Mouse (Mus musculus) CH12.LX (cell line): ENCODE results near the gene Prickle2. TPM values are rescaled to one million over a fixed set of nuclear protein-coding genes. Genes with fewer than 3 reads are reported as not detected.

Experiments used
- DNase-seq: peaks from one replicate; pipeline ENCODE4 v3.0.0-alpha.2; 2013; ENCODE audit errors: extremely low read depth
- H3K27ac ChIP-seq: 2 replicates; pipeline ENCODE4 v1.5.1; 2012; ENCODE audit warnings: low read depth, mild to moderate bottlenecking, control low read depth, moderate library complexity; ENCODE audit not compliant: insufficient read depth
- H3K27me3 ChIP-seq: replicated peaks from 2 replicates; pipeline ENCODE3; 2012; ENCODE audit warnings: inconsistent platforms
- H3K36me3 ChIP-seq, 2 experiments: replicated peaks in 1 of 2; 2 replicates each; pipeline versions ENCODE3 to v1.6.1; 2012; ENCODE audit warnings: inconsistent platforms in 1 of 2, low read length in 1 of 2, mild to moderate bottlenecking in 1 of 2, mixed read lengths in 1 of 2, moderate library complexity in 1 of 2; ENCODE audit not compliant: control insufficient read depth in 1 of 2, insufficient read depth in 1 of 2
- H3K4me1 ChIP-seq, 2 experiments: 2 replicates each; pipeline ENCODE4 v1.6.1; 2012; ENCODE audit warnings: inconsistent platforms in 1 of 2, moderate library complexity in 1 of 2; ENCODE audit not compliant: insufficient read depth in 2 of 2, control insufficient read depth in 1 of 2
- H3K4me2 ChIP-seq: 2 replicates; pipeline ENCODE4 v1.6.1; 2012; ENCODE audit warnings: low read depth, mild to moderate bottlenecking, control low read depth; ENCODE audit not compliant: poor library complexity, insufficient read depth, severe bottlenecking
- H3K4me3 ChIP-seq, 3 experiments: fragments of 150-350 bp in 1 of 3; sonication (generic) in 1 of 3; replicated peaks in 1 of 3; 2 replicates each; pipeline versions ENCODE3 to v1.5.1; 2011 to 2012; ENCODE audit warnings: low read depth in 2 of 3, low read length in 2 of 3, mild to moderate bottlenecking in 2 of 3, moderate library complexity in 2 of 3, control low read depth in 1 of 3, improper control_type of control experiment in 1 of 3, inconsistent platforms in 1 of 3, mixed read lengths in 1 of 3; ENCODE audit not compliant: poor library complexity in 1 of 3
- H3K79me2 ChIP-seq: replicated peaks from 2 replicates; pipeline ENCODE4 v1.6.1; 2012; ENCODE audit warnings: mild to moderate bottlenecking, moderate library complexity; ENCODE audit not compliant: control insufficient read depth, poor library complexity, insufficient read depth, severe bottlenecking; ENCODE audit errors: extremely low read depth
- H3K9ac ChIP-seq: 2 replicates; pipeline ENCODE4 v1.6.1; 2012; ENCODE audit warnings: low read depth, mild to moderate bottlenecking, control low read depth, moderate library complexity; ENCODE audit not compliant: insufficient read depth
- H3K9me3 ChIP-seq: replicated peaks from 2 replicates; pipeline ENCODE3; 2012; ENCODE audit warnings: low read length, inconsistent platforms, mixed read lengths
- CTCF ChIP-seq, 2 experiments: IDR thresholded peaks in 1 of 2; conservative IDR thresholded peaks in 1 of 2; 2 replicates each; pipeline ENCODE4 v1.5.1; 2011 to 2012; ENCODE audit warnings: low read depth in 2 of 2, low read length in 2 of 2, improper control_type of control experiment in 1 of 2, inconsistent platforms in 1 of 2, mild to moderate bottlenecking in 1 of 2, moderate library complexity in 1 of 2
- E2F4 ChIP-seq: IDR thresholded peaks from 2 replicates; pipeline ENCODE4 v1.6.1; 2011; ENCODE audit warnings: low read depth, low read length, improper control_type of control experiment; ENCODE audit not compliant: insufficient replicate concordance
- ELF1 ChIP-seq: IDR thresholded peaks from 2 replicates; pipeline ENCODE4 v1.6.1; 2014; ENCODE audit warnings: low read depth, mild to moderate bottlenecking, inconsistent platforms, low read length, improper control_type of control experiment
- EP300 ChIP-seq: IDR thresholded peaks from 2 replicates; pipeline ENCODE4 v1.6.1; 2011; ENCODE audit warnings: low read length, improper control_type of control experiment
- GABPA ChIP-seq: IDR thresholded peaks from 2 replicates; pipeline ENCODE4 v1.6.1; 2012; ENCODE audit warnings: low read depth, low read length, improper control_type of control experiment, inconsistent platforms; ENCODE audit not compliant: insufficient replicate concordance
- HCFC1 ChIP-seq: IDR thresholded peaks from 2 replicates; pipeline ENCODE4 v1.6.1; 2012; ENCODE audit warnings: low read depth, mild to moderate bottlenecking, inconsistent platforms, low read length, improper control_type of control experiment
- JUN ChIP-seq: IDR thresholded peaks from 2 replicates; pipeline ENCODE4 v1.6.1; 2011; ENCODE audit warnings: low read depth, mild to moderate bottlenecking, low read length, improper control_type of control experiment, moderate library complexity; ENCODE audit not compliant: insufficient read depth
- MAFK ChIP-seq: IDR thresholded peaks from 2 replicates; pipeline ENCODE4 v1.6.1; 2011; ENCODE audit warnings: low read length, improper control_type of control experiment; ENCODE audit not compliant: insufficient replicate concordance
- MAZ ChIP-seq: IDR thresholded peaks from 2 replicates; pipeline ENCODE4 v1.6.1; 2012; ENCODE audit warnings: low read depth, mild to moderate bottlenecking, inconsistent platforms, low read length, improper control_type of control experiment, moderate library complexity
- MEF2A ChIP-seq: IDR thresholded peaks from 2 replicates; pipeline ENCODE4 v1.6.1; 2014; ENCODE audit warnings: low read depth, mild to moderate bottlenecking, inconsistent platforms, low read length, improper control_type of control experiment, borderline replicate concordance
- MXI1 ChIP-seq: IDR thresholded peaks from 2 replicates; pipeline ENCODE4 v1.6.1; 2011; ENCODE audit warnings: mild to moderate bottlenecking, low read depth, low read length, improper control_type of control experiment
- MYC ChIP-seq: IDR thresholded peaks from 2 replicates; pipeline ENCODE4 v1.6.1; 2011; ENCODE audit warnings: low read depth, mild to moderate bottlenecking, improper control_type of control experiment, low read length
- NELFE ChIP-seq: IDR thresholded peaks from 2 replicates; pipeline ENCODE4 v1.6.1; 2011; ENCODE audit warnings: low read depth, low read length, improper control_type of control experiment
- POLR2A ChIP-seq: IDR thresholded peaks from 2 replicates; pipeline ENCODE4 v1.6.1; 2011; ENCODE audit warnings: low read depth, mild to moderate bottlenecking, improper control_type of control experiment, low read length
- TBP ChIP-seq: conservative IDR thresholded peaks from 2 replicates; pipeline ENCODE4 v1.6.1; 2011; ENCODE audit warnings: low read depth, low read length, improper control_type of control experiment
- TCF12 ChIP-seq: IDR thresholded peaks from 2 replicates; pipeline ENCODE4 v1.6.1; 2014; ENCODE audit warnings: low read depth, mild to moderate bottlenecking, inconsistent platforms, low read length, improper control_type of control experiment
- USF1 ChIP-seq: IDR thresholded peaks from 2 replicates; pipeline ENCODE4 v1.6.1; 2014; ENCODE audit warnings: low read depth, mild to moderate bottlenecking, inconsistent platforms, low read length, improper control_type of control experiment
- USF2 ChIP-seq: conservative IDR thresholded peaks from 2 replicates; pipeline ENCODE4 v1.6.1; 2011; ENCODE audit warnings: low read depth, low read length, improper control_type of control experiment
- ZC3H11A ChIP-seq: IDR thresholded peaks from 2 replicates; pipeline ENCODE4 v1.6.1; 2012; ENCODE audit warnings: low read depth, mild to moderate bottlenecking, inconsistent platforms, low read length, improper control_type of control experiment
- ZKSCAN1 ChIP-seq: IDR thresholded peaks from 2 replicates; pipeline ENCODE4 v1.6.1; 2012; ENCODE audit warnings: low read depth, inconsistent platforms, low read length, improper control_type of control experiment, borderline replicate concordance
- ZMIZ1 ChIP-seq: IDR thresholded peaks from 2 replicates; pipeline ENCODE4 v1.6.1; 2012; ENCODE audit warnings: low read depth, mild to moderate bottlenecking, inconsistent platforms, low read length, improper control_type of control experiment
- dilution Hi-C: fragments of 300-500 bp; cut with MboI; formaldehyde crosslinking; loops from 2 replicates; pipeline ENCODE4 v1.14.3; 2020; ENCODE audit warnings: low sequenced_read_pairs; ENCODE audit not compliant: extremely low pct_unique_long_range_greater_than_20kb, extremely low pct_ligation_motif_present
- in situ Hi-C: fragments of 300-500 bp; cut with MboI; formaldehyde crosslinking; loops from 3 replicates; pipeline ENCODE4 v1.14.3; 2019; ENCODE audit warnings: low sequenced_read_pairs, low pct_ligation_motif_present, low pct_unique_long_range_greater_than_20kb, mixed read lengths
- polyA plus RNA-seq: library from polyadenylated mRNA; unstranded; fragments of >175 nt; gene quantifications from 2 replicates; pipeline ENCODE4 v1.2.1, GENCODE M21; 2012; ENCODE audit warnings: low read depth; ENCODE audit not compliant: insufficient read length
- total RNA-seq, 2 experiments: library from RNA; depleted of rRNA; stranded (reverse); fragments of 300-350 nt in 1 of 2; fragments of >200 nt in 1 of 2; gene quantifications; 2 replicates each; pipeline ENCODE4 v1.2.3; 2012 to 2014

Gene Prickle2
- total and polyA plus RNA-seq, 3 experiments = not detected

DNA sequence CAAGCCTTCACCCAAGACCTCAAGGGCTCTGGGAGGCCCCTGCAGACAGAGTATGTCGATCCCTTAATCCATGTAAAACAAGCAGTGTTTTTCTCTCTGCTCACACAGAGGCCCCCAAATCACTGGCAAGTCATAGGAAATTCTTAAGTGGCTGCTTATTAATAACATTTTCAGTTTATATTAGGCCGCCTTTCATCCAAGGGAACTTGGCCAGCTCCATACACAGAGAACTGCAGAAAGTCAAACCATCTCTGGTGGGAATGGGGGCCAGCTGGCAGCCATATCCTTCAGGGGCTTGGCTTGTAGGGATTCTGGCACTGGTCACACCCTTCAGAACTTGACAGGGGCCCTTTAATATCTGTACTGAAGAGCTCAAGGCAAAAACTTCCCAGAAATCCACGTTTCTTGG lies 237.6 kb downstream of the Prickle2 start:
- H3K4me1 ChIP-seq = no peaks in the 10 kb centered on the region
- H3K4me3 ChIP-seq = no peak overlapping the region
- H3K9me3 ChIP-seq = peaks cover 65% of the 10 kb centered on the region
- H3K79me2 ChIP-seq = no peaks in the 10 kb centered on the region
- dilution Hi-C loops = no loop called here
- no peak for DNase-seq
- no peaks in the 10 kb centered on the region for H3K36me3 ChIP-seq
- no peak overlapping the region for H3K9ac ChIP-seq
- H3K4me2 ChIP-seq = no peak overlapping the region
- TF ChIP-seq USF2 (no peak), EP300 (no peak), ZKSCAN1 (no peak), E2F4 (no peak), ZC3H11A (no peak), HCFC1 (no peak), ELF1 (no peak), MEF2A (no peak)
- no peak overlapping the region for H3K27ac ChIP-seq
- H3K27me3 ChIP-seq = no peaks in the 10 kb centered on the region
- in situ Hi-C loops = loop anchor here (25.0 kb wide), 1 partner anchor 181 kb away; no protein-coding TSS in a partner anchor

DNA sequence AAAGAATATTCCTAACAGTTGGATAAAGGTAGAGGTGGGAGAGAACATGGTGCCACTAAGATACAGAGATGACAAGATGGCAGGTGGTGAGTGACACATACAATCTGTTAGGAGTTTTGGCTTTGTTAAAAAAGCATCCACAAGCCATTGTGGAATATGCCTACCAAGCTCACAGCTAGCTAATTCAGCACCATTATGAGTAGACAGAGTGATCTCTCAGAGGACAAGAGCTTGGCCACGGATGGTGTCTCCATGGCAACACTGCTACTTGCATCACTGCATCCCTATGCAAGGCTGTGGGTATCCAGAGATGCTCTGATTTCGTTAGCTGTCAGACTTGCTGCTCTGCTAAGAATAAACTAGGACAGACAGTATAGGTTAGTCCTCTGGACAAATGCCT lies 238.6 kb downstream of the Prickle2 start:
- Histone ChIP-seq H3K4me3 (no peak overlapping the region), H3K4me2 (no peak overlapping the region), H3K9me3 (peaks cover 64% of the 10 kb centered on the region), H3K27me3 (no peaks in the 10 kb centered on the region), H3K4me1 (no peaks in the 10 kb centered on the region), H3K36me3 (no peaks in the 10 kb centered on the region), H3K27ac (no peak overlapping the region), H3K79me2 (no peaks in the 10 kb centered on the region), H3K9ac (no peak overlapping the region)
- in situ Hi-C loops (loop anchor here (25.0 kb wide), 1 partner anchor 180 kb away; no protein-coding TSS in a partner anchor), dilution Hi-C loops (no loop called here)
- DNase-seq = no peak
- TF ChIP-seq MAFK (no peak), MEF2A (no peak), USF1 (no peak), CTCF (conservative IDR thresholded peaks at IDR 0.05 in 1 of 2, IDR thresholded peaks at IDR 0.05 in 1 of 2; ENCODE audit: low read depth in 2 of 2, low read length in 2 of 2) (no peak), JUN (no peak), MAZ (no peak), MYC (no peak), ZC3H11A (no peak), TCF12 (no peak), MXI1 (no peak), NELFE (no peak), ZMIZ1 (no peak), POLR2A (no peak), TBP (no peak), GABPA (no peak), ZKSCAN1 (no peak), ELF1 (no peak)
